Mouse (Mus musculus): Measurements from ENCODE around the gene AI413582.

GRCm38 (mm10) chr17:27534718-27535117 lies 30.8 kb downstream of the AI413582 start:
- TF ChIP-seq CTCF (IDR thresholded peaks at IDR 0.05; ENCODE audit: control insufficient read depth, insufficient read depth, insufficient replicate concordance, low read depth, low read length) (peak; percentile 100), POLR2A (IDR thresholded peaks at IDR 0.05; ENCODE audit: control insufficient read depth, low read depth, low read length) (no peak)

All from testis, adult 2 months (tissue).